Mouse (Mus musculus): ENCODE results near the gene Ermp1.

- TF ChIP-seq POLR2A (IDR thresholded peaks at IDR 0.05; ENCODE audit: low read depth, low read length), result no peak
- TF ChIP-seq CTCF (IDR thresholded peaks at IDR 0.05; ENCODE audit: borderline replicate concordance, insufficient read depth, low read length), result no peak
These were observed 22.0 kb upstream of the Ermp1 start for GRCm38 (mm10) chr19:29670247-29670646.
